ENCODE assay signal across 16 mouse cellular contexts in the genomic region with DNA sequence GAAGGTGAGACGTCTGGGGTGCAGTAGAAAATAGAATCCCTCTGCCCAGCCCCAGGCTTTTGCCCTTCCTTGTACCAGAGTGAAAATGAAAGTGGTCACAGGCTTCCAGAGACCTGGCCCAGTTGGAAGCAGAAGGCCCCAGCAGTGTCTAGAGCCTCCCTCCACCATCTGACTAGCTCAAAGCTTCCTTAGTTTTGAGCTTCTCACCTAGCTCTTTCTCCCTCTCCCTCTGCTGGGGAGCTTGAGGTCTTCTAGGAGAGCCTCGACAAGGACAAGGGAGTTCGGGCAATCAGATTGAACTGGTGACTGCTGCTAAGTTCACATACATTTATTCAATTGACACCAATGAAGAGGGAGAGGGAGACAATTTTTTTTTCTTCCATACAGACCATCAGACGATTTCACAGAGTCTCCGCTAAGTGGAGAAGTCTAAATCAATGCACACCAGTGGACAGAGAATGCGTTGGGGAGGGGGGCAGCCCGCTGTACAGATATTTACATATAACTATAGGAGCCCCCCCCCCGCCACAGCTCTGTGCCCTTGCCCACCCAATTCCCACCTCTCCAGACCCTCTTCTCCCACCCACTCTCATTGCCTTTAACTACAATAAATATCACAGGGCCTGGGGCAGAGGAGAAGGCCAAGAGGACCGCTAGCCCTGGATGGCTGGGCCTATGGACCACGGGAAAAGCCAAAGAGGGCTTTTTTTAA. TPM values are rescaled to one million over a fixed set of nuclear protein-coding genes. Genes with fewer than 3 reads are reported as not detected.
DNase-seq lines count a peak whose midpoint lies in the region; ATAC-seq lines count a peak whose summit lies in the region.
"Had no signal": no experiment of that assay in that cellular context is flagged by ENCODE, and none has a peak within 500 bp of the region (broad histone marks: within the 10 kb centered on the region; RNA-seq: fewer than 3 reads in every experiment).

No protein-coding gene starts in this region.

- peak overlapping the region; percentile 94; the same call in 1 of the 2 replicates for H3K27ac ChIP-seq in kidney, embryonic 16.5 days (ENCODE audit: low read length)
- H3K27ac ChIP-seq in embryonic facial prominence, embryonic 14.5 days (replicated peaks; ENCODE audit: low read depth, low read length), result no peak overlapping the region
- H3K27ac ChIP-seq in limb, embryonic 15.5 days, result no peak overlapping the region
- H3K27ac ChIP-seq: hindbrain, embryonic 15.5 days; layer of hippocampus, adult 2 months had no signal

- H3K36me3 ChIP-seq in kidney, embryonic 16.5 days (ENCODE audit: insufficient read depth, low read length), result no peaks in the 10 kb centered on the region
- no peaks in the 10 kb centered on the region for H3K36me3 ChIP-seq in embryonic facial prominence, embryonic 14.5 days (ENCODE audit: control insufficient read depth, insufficient read depth, low read length)
- no peaks in the 10 kb centered on the region for H3K36me3 ChIP-seq in limb, embryonic 15.5 days
- H3K36me3 ChIP-seq: hindbrain, embryonic 15.5 days had no signal

- WGBS in kidney, embryonic 16.5 days, result 29% methylated on average over 10 of the region's 10 CpGs
- WGBS in embryonic facial prominence, embryonic 14.5 days, result 22% methylated on average over 10 of the region's 10 CpGs
- 27% methylated on average over 10 of the region's 10 CpGs for WGBS in limb, embryonic 15.5 days

- peak overlapping the region; percentile 79 for H3K4me2 ChIP-seq in kidney, embryonic 16.5 days (replicated peaks; ENCODE audit: low read depth, low read length)
- peak overlapping the region; percentile 85 for H3K4me2 ChIP-seq in embryonic facial prominence, embryonic 14.5 days (ENCODE audit: low read depth, low read length)
- peak overlapping the region; percentile 4; the same call in 1 of the 2 replicates for H3K4me2 ChIP-seq in limb, embryonic 15.5 days
- H3K4me2 ChIP-seq: hindbrain, embryonic 15.5 days had no signal

- no peak for ATAC-seq in kidney, embryonic 16.5 days (ENCODE audit: low FRiP score, low TSS enrichment)
- ATAC-seq in embryonic facial prominence, embryonic 14.5 days (ENCODE audit: low read depth), result no peak
- no peak for ATAC-seq in limb, embryonic 15.5 days (ENCODE audit: insufficient number of reproducible peaks, low FRiP score, low TSS enrichment, low read depth)

- peaks cover 18% of the 10 kb centered on the region; the same call in 1 of the 2 replicates for H3K4me1 ChIP-seq in kidney, embryonic 16.5 days (ENCODE audit: insufficient read depth, low read length)
- H3K4me1 ChIP-seq in embryonic facial prominence, embryonic 14.5 days (ENCODE audit: control insufficient read depth, insufficient read depth, low read length), result no peaks in the 10 kb centered on the region
- H3K4me1 ChIP-seq in limb, embryonic 15.5 days, result peaks cover 40% of the 10 kb centered on the region

- peak; percentile 59 for DNase-seq in embryo, embryonic 10.5 days (ENCODE audit: low spot score)
- no peak for DNase-seq in embryo, embryonic 10 days (ENCODE audit: low spot score)
- DNase-seq in kidney, adult 18-20 months, result no peak
- DNase-seq in embryonic facial prominence, embryonic 14.5 days (ENCODE audit: low spot score), result no peak
- no peak for DNase-seq in left cerebral cortex, adult 8-10 months (ENCODE audit: low spot score in 2 of 2)
- no peak for DNase-seq in left cerebral cortex, adult 11 months (ENCODE audit: low spot score)
- DNase-seq: cerebellum, postnatal 25 days; left cerebral cortex, postnatal 4 days; lung, adult 2 months; right cerebral cortex, postnatal 14 days had no signal

- H3K9ac ChIP-seq in kidney, embryonic 16.5 days (replicated peaks; ENCODE audit: low read length), result peak overlapping the region; percentile 75
- peak overlapping the region; percentile 71 for H3K9ac ChIP-seq in embryonic facial prominence, embryonic 14.5 days (ENCODE audit: low read depth, low read length)
- no peak overlapping the region for H3K9ac ChIP-seq in limb, embryonic 15.5 days
- H3K9ac ChIP-seq: hindbrain, embryonic 15.5 days had no signal

- H3K9me3 ChIP-seq in kidney, embryonic 16.5 days (ENCODE audit: low read length), result no peaks in the 10 kb centered on the region
- H3K9me3 ChIP-seq in embryonic facial prominence, embryonic 14.5 days (ENCODE audit: control insufficient read depth, low read length), result no peaks in the 10 kb centered on the region
- no peaks in the 10 kb centered on the region for H3K9me3 ChIP-seq in limb, embryonic 15.5 days
- H3K9me3 ChIP-seq: hindbrain, embryonic 15.5 days had no signal

- H3K27me3 ChIP-seq in kidney, embryonic 16.5 days (ENCODE audit: insufficient read depth, low read length), result peaks cover 61% of the 10 kb centered on the region
- H3K27me3 ChIP-seq in embryonic facial prominence, embryonic 14.5 days (replicated peaks; ENCODE audit: control insufficient read depth, insufficient read depth, low read length), result peaks cover 98% of the 10 kb centered on the region
- peaks cover 98% of the 10 kb centered on the region for H3K27me3 ChIP-seq in limb, embryonic 15.5 days

- peak overlapping the region; percentile 69 for H3K4me3 ChIP-seq in kidney, embryonic 16.5 days (ENCODE audit: low read length)
- peak overlapping the region; percentile 63 for H3K4me3 ChIP-seq in embryonic facial prominence, embryonic 14.5 days (ENCODE audit: low read depth, low read length)
- peak overlapping the region; percentile 57; the same call in 1 of the 2 replicates for H3K4me3 ChIP-seq in limb, embryonic 15.5 days
- H3K4me3 ChIP-seq: layer of hippocampus, adult 2 months had no signal

RNA-seq across cellular contexts. Expression of a gene that starts 2.5 kb away (rescaled TPM):
- polyA plus RNA-seq in kidney, embryonic 16.5 days (2015; fragmentation: Nextera tagmentation; extraction: Ambion mirVana), result 1.8 and 2.5 TPM in 2 replicates
- polyA plus RNA-seq in embryonic facial prominence, embryonic 14.5 days (2014; fragmentation: Nextera tagmentation; extraction: Ambion mirVana), result 0.81 and 1.3 TPM in 2 replicates
- polyA plus RNA-seq in limb, embryonic 15.5 days (2015; fragmentation: Nextera tagmentation; extraction: Ambion mirVana), result 0.60 and 0.96 TPM in 2 replicates
- under 1 TPM; 0.42 to 0.78 (median 0.50) TPM for total RNA-seq in left cerebral cortex, adult 8-10 months (2022)

RNA-seq across cellular contexts. Expression of a gene that starts 19.7 kb away (rescaled TPM):
- polyA plus RNA-seq in kidney, embryonic 16.5 days (2015; fragmentation: Nextera tagmentation; extraction: Ambion mirVana), result not detected in 2 replicates
- polyA plus RNA-seq in embryonic facial prominence, embryonic 14.5 days (2014; fragmentation: Nextera tagmentation; extraction: Ambion mirVana), result not detected in 2 replicates
- not detected in 2 replicates for polyA plus RNA-seq in limb, embryonic 15.5 days (2015; fragmentation: Nextera tagmentation; extraction: Ambion mirVana)
- total RNA-seq in left cerebral cortex, adult 8-10 months (2022), result not detected
- total RNA-seq: adrenal gland, postnatal 14 days; gastrocnemius, adult 18-20 months; layer of hippocampus, adult 2 months; left cerebral cortex, postnatal 4 days had no signal
- polyA plus RNA-seq: hindbrain, embryonic 15.5 days; lung, adult 2 months had no signal

Comparison
In these comparisons a context has a peak if more than half of its experiments do, and no peak if none do; other contexts are left out.
1. H3K4me2 ChIP-seq: peak in every context shown above with its lines; median percentile 85 in embryonic facial prominence, embryonic 14.5 days; 79 in kidney, embryonic 16.5 days; 4 in limb, embryonic 15.5 days.